Mouse (Mus musculus): ENCODE data around the gene Tm2d3. TPM values are rescaled to one million over a fixed set of nuclear protein-coding genes. Genes with fewer than 3 reads are reported as not detected.

Gene Tm2d3
- total RNA-seq, 2 experiments from 2014 or later, result 23.0 to 70.1 TPM

DNA sequence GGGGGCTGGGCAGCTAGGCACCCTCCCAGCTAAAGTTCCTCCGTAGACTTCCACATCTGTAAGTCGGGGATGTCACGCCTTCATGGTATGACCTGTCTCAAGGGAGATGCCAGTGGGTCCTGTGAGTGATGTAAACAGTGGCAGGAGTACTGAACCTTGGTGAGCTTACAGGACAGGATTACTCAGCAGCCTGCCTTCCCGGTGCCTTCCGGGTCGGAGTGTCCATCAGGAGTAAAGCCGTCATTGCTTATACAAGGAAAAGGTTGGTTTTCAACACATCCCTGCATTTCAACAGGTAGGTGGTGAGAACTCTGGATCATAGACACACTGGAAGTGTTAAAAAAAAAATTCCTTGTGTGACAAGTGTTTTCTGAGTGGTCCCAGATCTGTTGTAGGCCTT lies 11.1 kb downstream of the Tm2d3 start:
- no peak for ATAC-seq (replicated peaks; ENCODE audit: poor library complexity, severe bottlenecking)

DNA sequence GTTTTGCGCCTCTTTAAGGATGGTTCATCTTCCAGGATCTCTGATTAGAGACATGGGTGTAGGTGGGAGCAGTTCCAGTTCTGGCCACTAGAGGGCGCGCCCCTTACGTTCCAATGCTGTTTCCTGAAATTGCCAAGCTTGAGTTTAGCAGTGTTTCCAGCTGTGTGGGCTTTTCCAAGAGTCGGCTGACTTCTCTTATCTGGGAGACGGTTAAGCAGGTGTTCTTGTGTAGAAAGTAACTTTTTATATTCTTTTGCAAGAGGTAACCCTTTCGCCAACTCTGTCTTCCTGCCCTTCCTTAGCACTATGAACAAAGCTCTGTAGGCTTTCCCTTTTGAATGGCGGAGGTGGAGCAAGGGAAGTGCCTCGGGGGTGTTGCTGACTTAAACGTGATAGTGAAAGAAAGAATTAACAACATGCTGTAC lies 13.9 kb downstream of the Tm2d3 start:
- peak; percentile 94 for ATAC-seq (replicated peaks; ENCODE audit: poor library complexity, severe bottlenecking)

DNA sequence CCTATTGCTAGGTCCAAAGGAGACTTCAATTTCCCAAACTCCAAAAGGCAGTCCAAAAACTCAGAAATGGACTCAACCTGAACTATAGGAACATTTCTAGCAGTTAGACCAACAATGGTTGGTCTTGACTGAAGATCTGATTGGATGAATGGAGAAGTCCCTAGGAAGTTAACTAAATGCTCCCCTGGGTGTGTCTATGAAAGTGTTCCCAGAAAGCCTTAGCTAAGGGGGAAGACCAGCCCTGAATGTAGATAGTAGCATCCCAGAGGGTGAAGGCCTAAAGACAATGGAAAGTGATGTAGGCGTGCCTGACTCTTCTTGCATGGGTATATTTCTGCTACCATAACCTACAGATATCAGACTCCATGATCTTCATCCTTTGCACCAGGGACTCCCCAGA lies 17.5 kb downstream of the Tm2d3 start:
- no peak for ATAC-seq (replicated peaks; ENCODE audit: poor library complexity, severe bottlenecking)

DNA sequence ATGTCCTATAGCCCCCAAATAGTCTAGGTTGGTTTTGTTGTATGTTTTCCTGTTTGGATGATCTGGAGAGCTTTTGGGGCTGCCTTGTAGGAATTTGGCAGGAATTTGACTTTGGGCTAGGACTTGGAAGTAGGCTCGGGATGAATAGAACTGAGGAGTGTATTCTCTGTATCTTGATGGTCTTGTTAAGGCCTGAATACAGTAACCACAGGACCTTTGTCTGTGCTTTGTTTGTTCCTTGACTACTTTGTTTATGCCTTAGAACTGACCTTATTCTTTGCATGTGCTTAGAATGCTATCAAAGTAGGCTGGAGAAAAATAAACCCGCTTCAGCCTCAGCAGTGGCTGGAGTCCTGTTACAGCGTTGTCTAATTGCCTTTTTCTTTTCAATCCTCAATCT lies 19.3 kb downstream of the Tm2d3 start:
- no peak for ATAC-seq (replicated peaks; ENCODE audit: poor library complexity, severe bottlenecking)

DNA sequence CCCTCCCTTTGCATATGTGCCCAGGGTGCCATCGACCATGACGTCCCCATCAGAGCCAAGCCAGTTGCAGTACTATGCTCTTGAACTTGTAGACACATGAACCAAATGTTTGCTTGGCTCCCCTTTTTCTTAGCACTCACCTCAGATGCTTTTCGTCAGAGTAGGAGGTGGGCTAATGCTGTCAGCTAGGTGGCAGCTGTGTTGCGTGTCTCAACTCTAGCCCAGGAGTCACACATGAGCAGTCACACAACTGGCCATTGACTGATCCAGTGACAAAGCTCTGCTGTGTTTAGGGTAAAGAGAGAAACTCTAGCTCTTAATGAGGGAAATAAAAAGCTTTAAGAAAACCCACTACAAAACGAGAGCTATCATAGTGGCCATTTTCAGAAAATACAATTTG lies 22.8 kb downstream of the Tm2d3 start:
- no peak for ATAC-seq (replicated peaks; ENCODE audit: poor library complexity, severe bottlenecking)

DNA sequence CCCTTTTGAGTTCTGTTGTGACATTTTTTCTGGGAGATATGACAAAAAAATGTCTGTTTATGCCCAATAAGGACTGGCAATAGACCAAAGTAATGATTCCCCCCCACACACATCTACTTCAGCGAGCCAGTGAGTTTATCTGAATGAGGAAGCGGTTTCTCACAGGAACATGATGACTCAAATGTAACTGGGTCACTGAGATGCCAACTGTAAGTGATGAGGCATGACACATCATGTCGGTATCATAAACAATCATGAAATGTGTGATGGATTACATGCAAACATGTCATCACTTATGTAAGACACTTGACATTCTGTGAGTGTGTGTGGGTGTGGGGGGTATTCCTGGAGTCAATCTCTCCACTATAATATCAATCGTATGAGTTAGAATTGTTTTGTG lies 23.3 kb downstream of the Tm2d3 start:
- ATAC-seq (replicated peaks; ENCODE audit: poor library complexity, severe bottlenecking), result peak; percentile 76

DNA sequence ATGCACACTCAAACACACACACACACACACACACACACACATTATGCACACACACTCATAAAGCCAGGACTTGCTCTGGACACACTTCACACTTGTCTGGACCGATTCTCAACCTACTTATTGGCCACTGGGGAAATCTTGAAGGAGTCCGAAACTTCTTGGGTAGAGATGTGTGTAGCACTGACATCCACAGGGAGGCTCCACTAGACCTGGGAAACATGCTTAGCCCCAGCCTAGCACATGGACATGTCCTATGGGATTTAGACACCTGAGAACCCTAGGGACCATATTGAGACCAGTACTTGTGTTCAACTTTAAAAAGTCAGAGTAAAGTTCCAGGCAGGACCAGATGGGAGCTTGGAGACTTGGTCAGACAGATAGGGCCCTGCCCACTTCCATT lies 43.1 kb downstream of the Tm2d3 start:
- no peak for ATAC-seq (replicated peaks; ENCODE audit: poor library complexity, severe bottlenecking)

DNA sequence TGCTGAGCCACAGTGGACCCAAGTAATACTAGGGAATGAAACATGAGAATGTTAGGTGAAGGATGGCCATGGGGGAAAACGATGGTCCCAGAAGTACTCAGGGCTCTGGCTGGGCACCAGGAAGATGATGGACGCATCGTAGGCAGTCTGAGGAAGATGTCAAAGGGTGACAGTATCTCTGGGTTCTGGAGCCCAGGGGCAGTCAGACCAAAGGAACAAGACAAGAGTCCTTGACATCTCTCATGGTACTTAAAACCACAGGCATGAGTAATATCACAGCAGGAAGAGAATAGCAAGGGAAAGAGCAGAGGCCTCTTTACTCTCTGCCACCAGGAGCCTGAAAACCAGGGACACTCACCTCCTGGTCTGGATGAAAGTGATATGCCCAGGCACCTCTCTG lies 44.3 kb downstream of the Tm2d3 start:
- no peak for ATAC-seq (replicated peaks; ENCODE audit: poor library complexity, severe bottlenecking)

DNA sequence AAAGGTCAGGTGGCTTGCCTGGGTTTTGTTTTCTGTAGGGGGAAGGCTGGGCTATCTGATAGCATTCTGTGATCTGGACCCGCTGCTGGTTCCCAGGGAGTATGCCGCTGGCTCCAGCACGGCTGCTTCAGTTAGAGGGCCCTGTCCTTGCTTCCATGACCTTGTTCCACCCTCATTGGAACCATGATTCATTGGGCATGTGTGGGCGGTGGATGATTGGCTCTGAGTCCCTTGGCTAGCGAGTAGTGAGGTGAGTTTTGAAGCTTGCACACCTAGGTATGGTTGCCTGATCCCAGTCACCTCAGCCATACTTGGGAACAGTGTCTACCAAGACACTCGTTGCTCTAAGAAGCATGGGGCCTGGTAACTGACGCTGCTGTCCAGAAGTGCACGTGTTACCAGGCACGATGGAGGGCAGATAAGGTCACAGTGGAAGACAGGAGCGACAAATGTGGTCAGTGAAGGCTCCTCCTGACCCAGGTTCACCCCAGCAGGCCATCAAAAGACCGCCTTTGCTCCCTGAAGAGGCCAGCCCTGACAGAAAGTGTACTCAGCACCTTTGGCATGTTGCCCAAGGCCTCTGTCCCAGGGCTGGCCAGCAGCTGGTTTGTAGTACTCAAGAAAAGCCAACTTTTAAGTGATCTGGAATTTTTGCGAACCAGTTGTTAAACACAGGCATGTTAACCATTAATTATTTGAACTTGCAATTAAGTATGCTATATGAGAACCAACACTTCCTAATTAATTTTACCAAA lies 46.5 kb downstream of the Tm2d3 start:
- no peak for ATAC-seq (replicated peaks; ENCODE audit: poor library complexity, severe bottlenecking)

DNA sequence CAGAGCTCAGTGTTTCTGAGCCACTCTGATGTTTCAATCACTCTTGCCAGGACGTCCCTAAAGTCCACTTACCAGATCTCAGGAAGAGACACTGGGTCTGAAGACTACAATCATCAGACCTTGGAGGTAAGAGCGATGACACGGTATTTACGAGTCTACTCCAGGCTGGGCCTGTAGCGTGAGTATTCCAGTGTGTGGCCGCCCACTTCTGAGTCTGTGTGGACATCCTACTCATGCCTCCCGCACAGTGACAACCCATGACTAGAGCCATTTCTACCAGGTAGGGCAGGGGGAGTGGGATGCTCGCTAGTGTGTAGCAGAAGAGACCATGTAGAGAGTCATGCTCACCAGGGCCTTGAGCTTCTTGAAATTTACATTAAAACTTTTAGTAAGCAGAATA lies 51.9 kb downstream of the Tm2d3 start:
- no peak for ATAC-seq (replicated peaks; ENCODE audit: poor library complexity, severe bottlenecking)

DNA sequence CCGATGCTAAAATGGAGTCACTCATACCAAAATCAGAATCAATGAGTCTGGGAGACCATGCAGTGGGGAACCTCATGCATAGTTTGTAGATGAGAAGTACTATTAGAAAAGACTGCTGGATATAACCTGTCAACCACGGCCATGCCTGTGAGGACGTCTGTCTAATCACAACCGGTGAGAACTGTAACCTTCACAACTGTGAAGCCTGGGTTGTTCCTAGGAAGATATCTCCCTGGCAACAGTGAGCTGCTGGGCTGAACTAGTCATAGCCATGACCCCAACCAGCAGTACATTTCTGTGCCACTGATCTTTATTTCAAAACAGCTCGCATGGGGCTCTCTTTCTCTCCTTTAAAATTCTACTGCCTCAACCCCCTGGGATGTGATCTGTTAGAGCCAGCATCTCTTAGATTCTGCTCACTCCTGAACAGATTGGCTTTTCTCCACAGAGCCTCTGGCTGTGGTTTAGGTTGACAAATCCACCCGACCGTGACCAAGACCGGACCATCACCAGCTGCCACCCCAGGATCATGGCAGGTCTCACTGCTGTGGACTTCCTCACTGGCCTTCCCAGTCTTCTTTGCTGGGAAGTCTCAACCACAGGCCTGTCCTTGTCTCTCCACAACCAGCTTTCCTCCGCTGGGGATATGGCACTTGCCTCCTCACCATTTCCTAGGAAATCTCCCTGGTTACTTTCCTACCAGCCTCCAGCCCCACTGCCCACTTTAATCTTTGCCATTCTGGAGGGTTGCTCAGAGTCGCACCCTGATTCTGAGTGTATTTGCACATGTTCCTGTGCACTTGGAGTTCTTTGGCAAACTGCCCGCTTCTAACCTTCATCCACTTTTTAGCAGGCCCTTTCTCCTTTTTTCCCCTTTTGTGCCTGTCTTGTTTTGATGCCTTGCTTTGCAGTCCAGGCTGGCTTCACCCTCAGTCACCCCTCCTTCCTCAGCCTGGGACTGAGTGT lies 57.3 kb downstream of the Tm2d3 start:
- no peak for ATAC-seq (replicated peaks; ENCODE audit: poor library complexity, severe bottlenecking)

Other genes starting within 250 kb of the Tm2d3 start
- gene Tjp1, start 163.4 kb upstream of the Tm2d3 start, total RNA-seq (2014; fragmentation: Nextera tagmentation), result not detected in 2 replicates
- 0.05 and 1.2 TPM in 2 replicates for gene Tjp1, start 163.4 kb upstream of the Tm2d3 start, total RNA-seq (2017)
- gene Tarsl2, start 46.3 kb upstream of the Tm2d3 start, total RNA-seq (2014; fragmentation: Nextera tagmentation), result 8.8 and 9.0 TPM in 2 replicates
- gene Tarsl2, start 46.3 kb upstream of the Tm2d3 start, total RNA-seq (2017), result 16.9 and 26.7 TPM in 2 replicates
- gene Pcsk6, start 170.6 kb downstream of the Tm2d3 start, total RNA-seq (2014; fragmentation: Nextera tagmentation), result not detected in 2 replicates
- gene Pcsk6, start 170.6 kb downstream of the Tm2d3 start, total RNA-seq (2017), result not detected in 2 replicates

All from granulocyte monocyte progenitor cell, adult 5-6 weeks (primary cell).